Mouse (Mus musculus) embryo, embryonic 10.5 days (tissue): ENCODE data around the gene Slc27a4.
"Not testable (repeated sequence)": the region's sequence is repeated elsewhere in the genome, so short reads cannot be mapped to it uniquely, and the experiment has no call there.

Experiments
- DNase-seq: peaks from one replicate; pipeline ENCODE4 v3.0.0-alpha.2; 2015; ENCODE audit warnings: low spot score

Slc27a4 gene

GRCm38 (mm10) chr2:29802075-29802826, at the start of gene Slc27a4:
Slc27a4 (plus strand) TSS chr2:29802634.
- peak; percentile 97 for DNase-seq

GRCm38 (mm10) chr2:29755693-29756092, 46.7 kb upstream of the Slc27a4 start:
- DNase-seq = no peak

- DNase-seq = peak; percentile 87
These were observed 37.6 kb upstream of the Slc27a4 start for GRCm38 (mm10) chr2:29764831-29765230.

DNA sequence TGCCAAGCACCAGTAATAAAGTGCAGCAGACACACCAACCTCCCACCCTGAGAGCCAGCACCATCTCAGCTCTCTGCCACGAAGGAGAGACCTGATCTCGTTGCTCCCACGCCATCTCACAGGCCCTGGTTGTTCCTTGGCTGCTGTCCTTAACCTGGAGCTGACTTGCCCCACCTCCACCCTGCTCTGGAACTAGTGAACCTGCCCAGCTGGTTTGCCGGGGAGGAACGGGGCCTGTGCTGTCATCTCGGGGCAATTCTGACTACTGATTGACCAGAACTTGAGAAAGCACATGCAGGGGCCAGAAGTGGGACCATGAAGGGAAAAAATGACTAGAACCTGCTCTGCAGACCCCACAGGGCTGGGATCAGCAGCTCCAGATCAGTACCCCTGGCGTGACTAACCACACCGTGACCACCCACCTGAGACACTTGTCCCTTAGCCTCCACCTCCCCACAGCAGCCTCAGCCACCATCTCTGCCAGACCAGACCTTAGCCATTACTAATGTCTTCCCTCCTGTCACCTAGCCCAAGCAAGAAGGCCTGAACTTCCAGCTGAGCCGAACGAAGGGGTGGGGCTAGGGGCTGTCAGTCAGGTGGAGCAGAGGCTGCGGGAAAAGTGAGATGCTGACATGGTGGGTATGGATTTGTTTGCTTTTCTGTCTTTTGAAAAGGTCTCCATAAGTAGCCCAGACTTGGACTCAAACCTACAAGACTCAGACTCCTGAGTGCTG, 34.3 kb upstream of the Slc27a4 start:
- DNase-seq = no peak

DNA sequence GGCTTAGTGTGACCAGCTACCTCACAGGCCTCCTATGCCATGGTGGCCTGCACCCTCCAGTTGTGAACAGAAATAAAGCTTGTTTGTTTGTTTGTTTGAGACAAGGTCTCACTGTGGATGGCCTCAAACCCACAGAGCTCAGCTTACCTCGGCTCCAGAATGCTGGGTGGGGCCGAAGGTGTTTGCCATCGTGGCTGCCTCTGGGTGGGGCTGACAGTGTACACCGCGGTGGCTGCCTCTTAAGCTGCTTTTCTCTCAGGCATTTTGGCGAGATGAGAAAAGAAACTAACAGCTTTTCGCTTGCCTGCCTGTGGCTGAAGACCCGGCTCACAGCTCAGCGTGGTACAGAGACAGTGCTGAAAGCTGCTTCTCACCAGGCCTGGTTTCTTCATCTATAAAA, 33.5 kb upstream of the Slc27a4 start:
- DNase-seq = no peak

DNA sequence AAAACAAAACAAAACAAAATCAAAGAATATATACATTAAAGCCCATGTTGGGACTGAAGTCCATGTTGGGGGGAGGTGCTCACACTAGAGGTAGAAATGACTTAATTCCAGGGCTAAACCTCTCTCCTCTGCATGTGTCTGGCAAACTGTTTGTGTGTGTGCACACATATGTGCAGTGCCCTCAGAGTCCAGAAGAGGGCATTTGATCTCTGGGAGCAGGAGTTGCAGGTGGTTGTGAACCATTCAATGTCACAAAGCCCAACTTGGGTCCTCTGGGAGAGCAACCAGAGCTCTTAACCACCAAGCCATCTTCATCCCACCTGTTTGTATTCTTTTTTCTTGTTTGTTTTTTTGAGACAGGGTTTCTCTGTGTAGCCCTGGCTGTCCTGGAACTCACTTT, 32.3 kb upstream of the Slc27a4 start:
- no peak for DNase-seq

DNA sequence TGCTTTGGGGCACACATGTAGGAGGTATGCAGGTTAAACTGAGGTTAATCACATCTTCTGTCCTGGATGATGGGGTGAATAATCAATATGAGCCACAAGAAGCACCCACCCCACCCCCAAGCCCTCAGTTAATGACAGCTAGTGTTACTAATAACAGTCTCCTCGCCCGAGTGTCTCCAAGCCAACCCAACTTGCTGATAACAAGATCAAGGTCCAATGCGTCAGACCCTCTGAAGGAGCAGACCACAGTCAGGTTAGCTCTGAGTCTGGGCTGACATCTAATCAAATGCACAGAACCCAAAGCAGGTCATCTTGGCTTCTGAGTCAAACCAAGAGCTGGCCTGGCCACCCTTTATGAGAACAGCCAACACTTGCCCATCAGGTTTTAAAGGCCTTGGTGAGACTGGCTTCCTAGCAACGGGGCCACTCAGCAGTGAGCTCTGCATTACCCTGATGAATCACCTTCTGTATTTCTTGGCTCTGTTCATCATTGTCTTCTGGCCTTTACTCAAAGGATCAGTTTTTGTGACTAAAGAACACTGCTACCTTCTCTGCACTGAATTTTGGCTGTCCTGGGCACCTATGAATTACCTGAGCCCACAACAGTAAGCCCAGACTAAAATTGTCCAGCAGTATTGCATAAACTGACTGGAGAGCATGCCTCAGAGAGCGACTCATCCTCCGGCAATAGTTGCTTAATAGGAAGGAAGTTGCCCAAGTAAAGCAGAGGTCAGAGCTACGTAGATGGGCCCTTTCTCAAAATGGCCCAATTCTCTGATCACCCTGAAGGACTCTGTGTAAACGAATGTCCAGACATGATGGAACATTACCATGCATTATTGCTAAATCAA, 30.6 kb upstream of the Slc27a4 start:
- no peak for DNase-seq

- DNase-seq = no peak
These were observed 29.1 kb upstream of the Slc27a4 start for GRCm38 (mm10) chr2:29773323-29773722.

DNA sequence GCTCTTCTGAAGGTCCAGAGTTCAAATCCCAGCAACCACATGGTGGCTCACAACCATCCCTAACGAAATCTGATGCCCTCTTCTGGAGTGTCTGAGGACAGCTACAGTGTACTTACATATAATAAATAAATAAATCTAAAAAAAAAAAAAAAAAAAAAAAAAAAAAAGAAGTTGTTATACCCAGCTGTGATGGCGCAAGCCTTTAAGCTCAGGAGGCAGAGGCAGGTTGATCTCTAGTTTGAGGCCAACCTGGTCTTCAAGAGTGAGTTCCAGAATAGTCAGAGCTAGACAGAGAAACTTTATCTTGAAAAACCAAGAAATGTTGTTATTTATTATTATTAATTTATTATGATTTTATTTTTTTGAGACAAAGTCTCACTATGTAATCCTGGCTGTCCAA, 21.2 kb upstream of the Slc27a4 start:
- DNase-seq = not testable (repeated sequence)

GRCm38 (mm10) chr2:29784290-29784689, 18.1 kb upstream of the Slc27a4 start:
- peak; percentile 8 for DNase-seq

- peak; percentile 97 for DNase-seq
These were observed 15.1 kb upstream of the Slc27a4 start, which contains the start of gene Coq4 for GRCm38 (mm10) chr2:29787104-29787917. Coq4 (plus strand) TSS chr2:29787493.

DNA sequence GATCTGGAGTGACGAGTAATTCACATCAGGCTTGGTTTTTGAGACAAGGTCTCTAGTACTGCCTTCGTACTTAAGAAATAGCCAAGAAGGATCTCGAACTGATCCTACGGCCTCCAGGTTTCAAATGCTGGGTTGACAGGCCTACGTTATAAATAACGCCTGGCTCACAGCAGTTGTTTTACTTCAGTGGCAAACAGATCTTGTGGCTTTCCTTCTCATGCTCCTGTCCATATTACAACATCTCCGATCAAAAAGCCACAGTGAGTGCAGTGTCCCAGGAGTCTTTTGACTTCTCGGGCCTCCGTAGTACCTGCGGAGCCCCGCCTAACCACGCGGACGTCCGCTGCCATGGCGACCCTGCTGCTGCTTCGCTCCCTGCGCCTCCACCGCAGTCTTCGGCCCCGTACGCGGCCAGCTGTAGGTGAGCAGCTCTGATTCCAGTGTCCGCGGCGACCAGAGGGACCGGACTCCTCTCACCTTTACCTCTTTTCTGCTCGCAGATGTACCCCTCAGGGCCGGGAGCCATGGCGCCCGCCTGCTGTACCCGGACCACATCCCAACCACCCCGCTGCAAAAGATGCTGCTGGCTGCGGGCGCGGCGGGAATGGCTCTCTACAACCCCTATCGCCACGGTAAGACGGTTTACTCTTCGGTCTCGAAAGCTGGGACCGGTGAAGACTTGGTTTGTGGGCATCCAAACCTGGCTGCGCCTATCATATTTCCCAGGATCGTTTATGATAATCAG, 14.3 kb upstream of the Slc27a4 start, which contains the start of gene Trub2:
Trub2 (minus strand) TSS at position 566 of the 745 bp plus-strand sequence.
- DNase-seq = peak; percentile 87

GRCm38 (mm10) chr2:29792772-29793487, 9.5 kb upstream of the Slc27a4 start:
- DNase-seq = no peak

DNA sequence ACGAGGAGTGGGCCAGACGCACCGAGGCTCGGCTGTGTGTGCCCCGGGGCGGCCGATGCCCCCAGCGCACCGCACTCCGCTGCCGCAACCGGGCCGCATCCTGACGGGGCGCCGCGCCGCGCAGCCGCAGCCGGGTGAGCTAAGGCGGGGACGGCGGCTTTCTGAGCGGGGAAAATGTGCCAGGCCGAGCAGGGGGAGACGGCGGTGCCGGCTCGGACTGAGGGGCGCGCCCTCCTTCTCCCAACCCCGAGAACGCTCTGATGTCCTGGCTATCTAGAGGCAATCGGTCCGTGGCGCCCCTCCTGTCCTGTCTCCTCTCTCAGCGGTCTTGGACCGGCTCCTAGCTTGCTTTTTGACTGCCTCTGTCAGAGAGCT, 380 bp downstream of the Slc27a4 start:
- peak; percentile 48 for DNase-seq

- peak; percentile 59 for DNase-seq
These were observed 982 bp downstream of the Slc27a4 start for GRCm38 (mm10) chr2:29803400-29803831.

DNA sequence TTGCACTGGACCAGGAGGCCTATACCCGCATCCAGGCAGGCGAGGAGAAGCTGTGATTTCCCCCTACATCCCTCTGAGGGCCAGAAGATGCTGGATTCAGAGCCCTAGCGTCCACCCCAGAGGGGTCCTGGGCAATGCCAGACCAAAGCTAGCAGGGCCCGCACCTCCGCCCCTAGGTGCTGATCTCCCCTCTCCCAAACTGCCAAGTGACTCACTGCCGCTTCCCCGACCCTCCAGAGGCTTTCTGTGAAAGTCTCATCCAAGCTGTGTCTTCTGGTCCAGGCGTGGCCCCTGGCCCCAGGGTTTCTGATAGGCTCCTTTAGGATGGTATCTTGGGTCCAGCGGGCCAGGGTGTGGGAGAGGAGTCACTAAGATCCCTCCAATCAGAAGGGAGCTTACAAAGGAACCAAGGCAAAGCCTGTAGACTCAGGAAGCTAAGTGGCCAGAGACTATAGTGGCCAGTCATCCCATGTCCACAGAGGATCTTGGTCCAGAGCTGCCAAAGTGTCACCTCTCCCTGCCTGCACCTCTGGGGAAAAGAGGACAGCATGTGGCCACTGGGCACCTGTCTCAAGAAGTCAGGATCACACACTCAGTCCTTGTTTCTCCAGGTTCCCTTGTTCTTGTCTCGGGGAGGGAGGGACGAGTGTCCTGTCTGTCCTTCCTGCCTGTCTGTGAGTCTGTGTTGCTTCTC, 13.4 kb downstream of the Slc27a4 start:
- no peak for DNase-seq

GRCm38 (mm10) chr2:29817426-29818232, 15.2 kb downstream of the Slc27a4 start:
- peak; percentile 93 for DNase-seq

- no peak for DNase-seq
These were observed 16.9 kb downstream of the Slc27a4 start for GRCm38 (mm10) chr2:29819363-29819762.
